Mouse (Mus musculus) MN1 (cell line): Measurements from ENCODE around the gene 0610012G03Rik.
"Not testable (repeated sequence)": the region's sequence is repeated elsewhere in the genome, so short reads cannot be mapped to it uniquely, and the experiment has no call there.

Source experiments
- DNase-seq: peaks from one replicate; pipeline ENCODE4 v3.0.0-alpha.2; 2016; ENCODE audit warnings: low spot score

0610012G03Rik gene

GRCm38 (mm10) chr16:31948345-31948774 lies at the start of gene 0610012G03Rik, which contains the start of gene Ncbp2:
Gene 0610012G03Rik, minus strand, starts transcription at chr16:31948494.
Gene Ncbp2, plus strand, starts transcription at chr16:31948513.
- peak; percentile 95 for DNase-seq

DNA sequence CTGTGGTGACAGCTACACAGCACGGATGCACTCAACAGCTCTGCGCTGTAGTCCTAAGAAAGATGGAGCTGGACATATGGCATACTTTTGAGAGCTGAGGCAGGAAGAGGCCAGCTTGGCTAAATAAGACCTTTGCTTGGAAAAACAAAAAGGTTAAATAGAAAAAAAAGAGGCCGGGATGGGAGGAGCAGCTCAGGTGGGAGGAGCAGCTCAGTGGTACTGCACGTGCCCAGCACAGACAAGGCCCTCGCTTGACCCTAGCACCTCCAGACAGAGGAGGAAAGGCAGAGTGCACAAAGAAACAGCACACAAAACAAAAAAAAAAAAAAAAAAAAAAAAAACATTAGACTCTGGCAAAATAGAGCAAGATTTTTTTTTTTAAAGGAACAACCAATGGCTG lies 48.1 kb upstream of the 0610012G03Rik start:
- no peak for DNase-seq

- DNase-seq = no peak
Observed at GRCm38 (mm10) chr16:31993946-31994345, 45.7 kb upstream of the 0610012G03Rik start.

DNA sequence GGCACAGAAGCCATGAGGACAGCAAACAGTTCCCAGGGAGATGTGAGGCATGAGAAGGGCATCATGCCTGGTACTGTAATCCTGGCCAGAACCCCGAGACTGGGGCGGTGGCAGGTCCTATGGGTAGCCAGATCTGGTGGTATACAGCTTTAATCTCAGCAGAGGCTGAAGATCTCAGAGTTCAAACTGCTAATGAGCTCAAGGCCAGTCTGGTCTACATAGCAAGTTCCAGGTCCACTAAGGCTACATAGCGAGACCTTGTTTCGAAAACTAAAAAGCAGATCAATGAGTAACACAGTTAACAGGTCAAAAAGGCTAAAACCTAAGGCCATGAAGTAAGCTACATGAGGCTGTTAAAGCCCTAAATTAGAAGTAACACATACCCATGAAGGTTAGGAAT lies 44.9 kb upstream of the 0610012G03Rik start:
- DNase-seq = no peak

DNA sequence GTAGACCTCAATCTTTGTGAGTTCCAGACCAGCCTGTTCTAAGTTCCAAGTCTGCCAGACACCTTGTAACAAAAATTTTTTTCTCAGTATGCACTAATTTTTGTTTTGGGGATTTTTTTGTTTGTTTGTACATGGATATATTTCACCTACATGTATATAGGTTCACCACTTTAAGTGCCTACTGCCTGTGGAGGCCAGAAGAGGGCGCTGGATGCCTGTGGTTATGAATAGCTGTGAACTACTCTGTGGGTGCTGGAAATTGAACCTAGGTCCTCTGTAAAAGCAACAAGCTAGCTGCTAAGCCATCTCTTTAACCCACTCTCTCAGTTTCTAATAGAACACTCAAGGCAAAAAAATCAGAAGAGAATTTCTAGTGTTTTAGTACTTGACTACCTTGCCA lies 43.7 kb upstream of the 0610012G03Rik start:
- no peak for DNase-seq

GRCm38 (mm10) chr16:31980946-31981345 lies 32.7 kb upstream of the 0610012G03Rik start:
- no peak for DNase-seq

GRCm38 (mm10) chr16:31979501-31979900 lies 31.2 kb upstream of the 0610012G03Rik start:
- no peak for DNase-seq

GRCm38 (mm10) chr16:31975258-31975657 lies 27.0 kb upstream of the 0610012G03Rik start:
- no peak for DNase-seq

GRCm38 (mm10) chr16:31963224-31963623 lies 14.9 kb upstream of the 0610012G03Rik start:
- no peak for DNase-seq

- no peak for DNase-seq
Observed at GRCm38 (mm10) chr16:31947901-31948316, 385 bp downstream of the 0610012G03Rik start.

DNA sequence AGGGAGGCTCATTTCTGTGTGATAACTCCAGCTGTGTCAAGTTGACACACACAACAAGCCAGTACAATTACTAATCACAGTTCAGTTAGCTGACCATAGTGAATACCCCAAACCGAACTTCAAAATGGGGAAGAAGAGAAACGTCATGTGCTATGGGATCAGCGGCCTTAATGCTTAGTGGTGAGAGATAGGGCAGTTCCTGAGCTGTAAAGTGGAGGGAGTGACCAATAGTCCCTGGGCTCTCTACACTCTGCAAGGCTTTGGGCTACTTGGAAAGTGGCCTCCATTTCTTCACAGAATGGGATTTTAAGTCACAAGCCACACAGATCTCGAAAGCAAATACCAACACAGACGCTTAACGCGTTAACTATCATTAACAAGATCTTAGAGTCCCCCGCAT lies 961 bp downstream of the 0610012G03Rik start:
- DNase-seq = peak; percentile 13

GRCm38 (mm10) chr16:31945986-31946385 lies 2.3 kb downstream of the 0610012G03Rik start:
- DNase-seq = not testable (repeated sequence)

DNA sequence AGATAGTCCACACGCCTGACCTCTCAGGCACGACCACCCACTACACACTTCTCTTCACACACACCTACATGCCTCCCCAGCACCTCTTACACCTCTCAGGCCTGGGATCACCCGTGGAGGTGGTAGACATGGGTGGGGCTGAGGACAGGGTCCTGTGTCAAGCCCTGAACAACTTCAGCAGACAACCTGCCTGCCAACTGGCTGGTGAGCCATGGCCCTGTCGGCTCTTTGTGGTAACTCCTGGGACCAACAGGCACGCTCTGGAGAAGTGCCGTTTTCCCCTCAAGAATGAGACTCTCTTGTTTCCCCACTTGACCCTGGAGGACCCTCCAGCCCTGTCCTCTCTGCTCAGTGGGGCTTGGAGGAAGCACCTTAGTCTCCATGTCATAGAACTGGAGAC lies 2.9 kb downstream of the 0610012G03Rik start:
- DNase-seq = no peak

GRCm38 (mm10) chr16:31944698-31945255 lies 3.5 kb downstream of the 0610012G03Rik start:
- DNase-seq = no peak

DNA sequence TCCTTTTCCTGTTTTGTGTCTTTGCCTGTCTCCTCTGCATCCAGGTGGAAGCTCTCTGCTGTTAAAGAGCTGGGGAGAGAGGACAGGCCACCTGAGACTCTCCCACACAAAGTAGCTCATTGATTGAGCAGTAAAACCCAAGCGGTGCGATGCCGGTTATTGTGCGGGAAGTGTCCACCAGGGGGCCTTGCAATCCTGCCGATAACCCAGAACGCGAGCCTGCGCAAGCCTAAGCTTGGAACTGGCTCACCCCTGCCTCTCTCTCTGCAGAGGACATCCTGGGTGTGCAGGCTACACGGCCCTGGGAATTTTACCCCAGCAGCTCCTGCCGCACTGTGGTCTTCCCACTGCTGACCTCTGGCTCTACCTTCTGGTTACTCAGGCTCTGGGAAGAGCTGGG lies 4.3 kb downstream of the 0610012G03Rik start:
- peak; percentile 66 for DNase-seq

DNA sequence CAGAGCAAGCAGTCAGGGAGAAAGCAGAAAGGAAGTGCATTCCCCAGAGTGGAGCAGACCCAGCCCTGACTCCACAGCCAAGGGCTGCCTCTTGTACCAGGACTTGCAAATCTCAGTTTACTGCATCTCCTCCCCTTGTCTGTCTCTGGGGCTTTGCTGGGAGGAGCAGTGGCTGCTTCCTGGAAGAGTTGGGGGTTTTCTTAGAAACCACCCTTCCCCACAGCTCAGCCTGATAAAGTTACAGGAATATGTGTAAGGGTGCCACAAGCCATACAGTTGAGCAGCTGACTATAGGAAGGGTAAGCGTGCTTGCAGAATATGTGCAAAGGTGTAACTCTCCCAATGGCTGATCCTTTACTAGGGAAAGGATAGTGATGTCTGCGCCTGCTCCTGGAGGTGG lies 7.7 kb downstream of the 0610012G03Rik start:
- DNase-seq = no peak

- DNase-seq = no peak
Observed at GRCm38 (mm10) chr16:31938856-31939255, 9.4 kb downstream of the 0610012G03Rik start.

- DNase-seq = no peak
Observed at GRCm38 (mm10) chr16:31936568-31936967, 11.7 kb downstream of the 0610012G03Rik start.

DNA sequence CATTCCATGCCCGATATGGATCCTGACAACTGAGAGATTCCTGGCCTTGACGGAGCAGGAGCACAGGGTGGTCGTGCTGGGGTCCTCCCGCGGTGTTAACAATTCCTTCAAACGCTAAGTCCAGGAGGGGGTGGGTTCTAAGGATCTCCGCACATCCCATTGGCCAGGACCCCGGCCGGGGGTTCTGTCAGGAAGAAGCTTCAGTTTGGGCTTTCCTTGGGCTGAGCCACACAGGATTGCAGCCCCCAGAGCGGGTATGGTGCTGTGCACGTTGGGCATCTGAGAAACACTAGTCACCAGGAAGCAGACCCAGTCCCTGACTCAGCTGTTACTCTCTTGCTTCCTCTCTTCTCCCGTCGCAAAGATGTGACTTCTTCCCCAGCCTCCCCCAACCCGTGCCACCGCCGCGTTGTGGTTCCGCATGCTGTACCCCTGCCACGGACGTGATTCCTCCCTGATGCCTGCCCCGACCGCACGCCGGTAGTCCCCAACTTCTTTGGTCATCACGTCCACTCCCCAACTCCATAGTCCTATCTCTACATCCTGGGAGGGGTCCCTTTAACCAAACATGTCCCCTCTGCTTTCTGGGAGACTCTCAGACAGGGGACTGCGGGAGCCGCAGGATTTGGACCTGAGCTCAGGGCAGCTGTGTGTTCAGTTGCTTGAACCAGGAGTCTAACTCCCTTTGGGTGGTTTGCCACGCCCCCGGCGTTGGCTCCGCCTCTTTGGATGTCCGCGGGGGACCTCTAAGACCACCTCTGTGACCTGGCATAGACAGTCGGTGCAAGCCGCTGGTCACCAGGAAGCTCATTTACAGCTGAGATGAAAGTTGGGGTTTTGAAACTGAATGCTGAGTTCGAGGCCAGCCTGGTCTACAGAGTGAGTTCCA lies 13.0 kb downstream of the 0610012G03Rik start:
- DNase-seq = no peak

- no peak for DNase-seq
Observed at GRCm38 (mm10) chr16:31934550-31935010, 13.7 kb downstream of the 0610012G03Rik start.

DNA sequence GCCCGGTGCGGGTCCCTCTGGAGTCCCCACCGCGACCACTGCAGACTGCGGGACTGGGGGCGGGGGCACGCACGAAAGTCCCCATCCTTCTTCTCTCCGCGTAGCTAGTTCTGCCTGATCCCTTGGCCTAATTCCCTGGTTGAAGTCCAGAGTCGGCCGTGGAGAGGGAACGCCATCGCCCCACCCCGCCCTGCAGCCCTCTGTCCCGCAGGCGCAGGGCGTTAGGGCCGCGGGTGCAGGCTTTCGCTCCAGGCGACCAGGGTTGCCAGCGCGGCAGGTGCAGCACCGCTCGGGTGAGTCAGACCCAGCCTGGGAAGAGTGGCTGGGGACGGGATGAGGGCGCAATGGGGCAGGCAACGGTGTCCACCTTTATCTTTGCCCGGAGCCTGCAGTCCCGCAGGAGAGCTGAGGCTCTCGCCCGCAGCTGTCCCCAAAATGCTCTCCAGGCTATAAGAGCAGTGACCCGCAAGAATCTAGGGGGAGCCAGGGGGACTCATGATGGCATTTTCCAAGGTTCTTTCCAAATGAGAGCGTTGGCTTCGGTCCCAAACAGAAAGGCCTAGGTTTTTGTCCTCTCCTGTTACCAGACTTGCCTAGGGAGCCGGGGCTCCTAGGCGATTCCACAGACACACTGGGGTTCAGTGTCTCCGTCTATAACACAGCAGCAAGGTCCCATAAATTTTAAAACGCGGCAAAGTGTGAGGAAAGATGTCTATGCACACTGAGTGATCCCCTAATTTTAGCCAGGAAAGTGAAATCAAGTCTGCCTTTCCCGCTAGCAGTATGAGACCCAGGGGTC lies 14.3 kb downstream of the 0610012G03Rik start, which contains the start of gene Pigz:
Gene Pigz, plus strand, starts transcription at position 101 of the 799 bp plus-strand sequence.
- peak; percentile 66 for DNase-seq
